Mouse (Mus musculus) liver, adult 2 months (tissue): ENCODE results near the gene Fgfr2.

Experiments used
- CTCF ChIP-seq: fragments of 200-500 bp; IDR thresholded peaks from 2 replicates; pipeline ENCODE4 v1.5.1; 2011; ENCODE audit warnings: low read depth, low read length, control low read depth
- POLR2A ChIP-seq: fragments of 200-500 bp; IDR thresholded peaks from 2 replicates; pipeline ENCODE4 v1.6.1; 2011; ENCODE audit warnings: low read length, control low read depth; ENCODE audit not compliant: insufficient read depth; ENCODE audit errors: extremely low read depth

DNA sequence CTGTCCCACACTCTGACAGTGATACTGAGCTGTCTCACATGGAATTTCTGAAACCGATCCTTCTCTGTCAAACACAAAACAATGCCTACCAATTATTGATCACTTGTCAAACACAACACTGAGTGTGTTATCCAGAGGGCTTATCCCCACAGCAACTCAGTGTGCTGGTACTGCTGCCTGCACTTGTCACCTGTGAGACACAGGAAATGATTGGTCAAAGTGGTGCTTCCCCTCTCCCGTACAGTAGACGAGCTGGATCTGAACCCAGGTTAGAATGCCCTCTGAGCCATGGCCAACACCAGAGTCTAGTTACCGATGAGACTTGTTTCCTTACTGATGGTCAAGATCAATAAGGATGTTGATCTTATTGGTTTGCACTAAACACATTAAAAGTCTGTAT is 2321.3 kb downstream of the Fgfr2 start:
- TF ChIP-seq CTCF: no peak
- TF ChIP-seq POLR2A: no peak
